Mouse (Mus musculus) kidney, adult 18-20 months (tissue): ENCODE measurements around the gene Adprm.
A peak's percentile ranks its signal among the peaks of the same experiment; 100 is the strongest.
"Not testable (repeated sequence)": the region's sequence is repeated elsewhere in the genome, so short reads cannot be mapped to it uniquely, and the experiment has no call there.

Source experiments
- DNase-seq: peaks from one replicate; pipeline ENCODE4 v3.0.0; 2021

The Adprm gene

DNA sequence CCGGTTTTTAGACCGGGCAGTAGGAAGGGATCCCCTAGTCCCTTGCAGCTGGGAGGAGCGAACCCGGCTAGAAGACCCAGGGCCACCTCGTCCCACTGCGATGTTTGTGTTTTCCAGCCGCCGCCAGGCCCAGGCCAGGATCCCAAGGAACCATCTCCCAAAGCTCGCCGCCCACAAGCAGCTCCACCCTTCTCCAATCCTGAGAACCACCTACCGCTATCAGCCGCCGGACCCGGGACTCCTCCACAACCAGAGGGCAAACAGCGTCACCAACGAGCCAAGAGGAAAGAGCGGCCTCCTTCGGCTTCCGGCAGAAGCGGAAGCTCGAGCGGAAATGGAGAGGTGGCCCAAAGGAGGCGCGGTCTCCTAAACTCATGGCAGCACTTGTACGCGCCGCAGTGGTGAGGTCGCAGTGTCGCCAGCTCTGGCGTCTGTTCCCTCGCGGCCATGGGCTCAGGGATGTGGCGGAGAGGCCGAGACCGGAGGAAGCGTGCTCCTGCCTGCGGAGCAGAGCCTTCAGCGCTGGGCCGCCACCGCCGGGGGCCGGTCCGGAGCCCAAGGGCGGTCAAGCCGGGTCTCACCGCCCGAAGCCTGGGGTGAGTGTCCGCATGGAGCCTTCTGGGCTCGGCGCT lies at the start of gene Adprm, which contains the start of gene Sco1:
Adprm (minus strand) TSS at position 274 of the 632 bp plus-strand sequence.
Sco1 (plus strand) TSS at position 350 of the 632 bp plus-strand sequence.
- DNase-seq, result peak; percentile 91

DNA sequence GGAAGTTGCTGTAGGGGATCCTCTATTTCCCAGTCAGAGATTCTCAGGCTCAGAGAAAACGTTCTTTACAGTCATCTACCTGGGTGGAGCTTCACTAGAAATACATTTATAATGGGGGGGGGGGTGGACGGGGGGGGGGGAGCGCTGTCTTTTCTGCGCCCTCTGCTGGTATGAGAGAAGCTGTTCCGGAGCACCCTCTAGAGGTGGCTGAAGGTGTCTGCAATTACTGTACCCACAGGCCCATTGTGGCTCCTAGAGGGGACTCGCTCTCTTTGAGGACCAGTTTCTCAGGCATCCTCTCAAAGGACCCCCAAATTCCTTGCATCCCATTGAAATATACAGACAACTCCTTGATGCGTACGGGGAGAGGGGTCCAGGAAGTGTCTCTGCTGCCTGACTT lies 49.3 kb upstream of the Adprm start:
- DNase-seq, result peak; percentile 48

DNA sequence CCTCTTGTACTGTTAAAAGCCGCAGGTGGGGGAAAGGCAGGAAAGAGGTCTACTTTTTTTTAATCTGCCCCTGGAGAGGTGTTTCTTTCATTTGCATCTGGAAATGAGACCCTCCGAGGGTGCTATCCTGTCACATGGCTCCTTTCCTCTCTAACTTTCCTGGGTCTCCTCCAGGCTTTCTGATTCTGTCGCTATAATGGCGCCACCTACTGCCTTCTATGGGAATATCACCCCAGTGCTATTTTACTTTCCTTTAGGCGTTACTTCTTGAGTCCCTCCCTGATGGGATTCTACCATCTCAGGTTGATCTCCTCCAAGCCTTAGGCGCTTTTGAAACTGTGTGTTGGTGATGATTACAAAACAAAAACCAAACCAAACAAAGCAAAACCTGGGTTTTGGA lies 47.8 kb upstream of the Adprm start:
- peak; percentile 35 for DNase-seq

DNA sequence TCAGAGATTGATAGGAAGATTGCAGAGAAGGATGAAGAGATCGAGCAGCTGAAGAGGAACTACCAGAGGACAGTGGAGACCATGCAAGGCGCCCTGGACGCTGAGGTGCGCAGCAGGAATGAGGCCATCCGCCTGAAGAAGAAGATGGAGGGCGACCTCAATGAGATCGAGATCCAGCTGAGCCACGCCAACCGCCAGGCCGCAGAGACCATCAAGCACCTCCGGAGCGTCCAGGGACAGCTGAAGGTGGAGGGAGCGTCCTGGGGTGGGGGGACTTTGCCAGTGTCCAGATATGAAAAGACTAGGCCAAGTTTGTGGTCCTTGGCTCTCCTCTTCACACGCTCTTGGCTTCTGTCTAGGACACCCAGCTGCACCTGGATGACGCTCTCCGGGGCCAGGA lies 46.8 kb upstream of the Adprm start:
- DNase-seq, result no peak

DNA sequence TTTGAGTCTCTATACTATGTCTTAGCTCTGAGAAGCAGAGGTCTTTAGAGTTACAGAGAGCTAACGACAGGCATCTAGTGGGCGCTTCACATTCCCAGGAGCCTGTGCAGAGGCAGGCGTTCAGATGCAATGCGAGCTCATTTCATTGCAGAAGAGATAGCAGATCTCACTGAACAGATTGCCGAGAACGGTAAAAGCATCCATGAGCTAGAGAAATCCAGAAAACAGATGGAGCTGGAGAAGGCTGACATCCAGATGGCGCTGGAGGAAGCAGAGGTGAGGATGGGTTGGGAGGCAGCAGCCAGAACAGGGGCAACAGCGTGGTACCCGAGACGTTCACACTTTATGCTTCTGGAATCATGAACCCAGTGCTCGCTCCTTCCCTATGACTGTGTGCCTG lies 46.0 kb upstream of the Adprm start:
- no peak for DNase-seq

DNA sequence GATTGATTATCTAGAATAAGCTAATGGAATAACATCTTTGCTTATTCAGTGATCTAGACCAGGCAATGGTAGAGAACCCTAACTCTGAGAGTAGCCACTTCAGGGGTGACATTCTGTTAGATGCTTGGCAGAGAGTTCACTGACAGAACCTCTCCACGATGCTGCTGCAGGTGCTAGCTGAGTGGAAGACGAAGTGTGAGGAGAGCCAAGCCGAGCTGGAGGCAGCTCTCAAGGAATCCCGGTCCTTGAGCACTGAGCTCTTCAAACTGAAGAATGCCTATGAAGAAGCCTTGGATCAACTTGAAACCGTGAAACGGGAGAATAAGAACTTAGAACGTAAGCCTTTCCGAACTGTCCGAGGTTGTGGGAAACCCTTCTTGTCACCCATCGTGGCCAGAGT lies 45.3 kb upstream of the Adprm start:
- no peak for DNase-seq

DNA sequence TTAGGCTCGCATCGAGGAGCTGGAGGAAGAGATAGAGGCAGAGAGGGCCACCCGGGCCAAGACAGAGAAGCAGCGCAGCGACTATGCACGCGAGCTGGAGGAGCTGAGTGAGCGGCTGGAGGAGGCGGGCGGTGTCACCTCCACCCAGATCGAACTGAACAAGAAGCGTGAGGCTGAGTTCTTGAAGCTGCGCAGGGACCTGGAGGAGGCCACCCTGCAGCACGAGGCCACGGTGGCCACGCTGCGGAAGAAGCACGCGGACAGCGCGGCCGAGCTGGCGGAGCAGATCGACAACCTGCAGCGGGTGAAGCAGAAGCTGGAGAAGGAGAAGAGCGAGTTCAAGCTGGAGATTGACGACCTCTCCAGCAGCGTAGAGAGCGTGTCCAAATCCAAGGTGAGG lies 42.1 kb upstream of the Adprm start:
- no peak for DNase-seq

DNA sequence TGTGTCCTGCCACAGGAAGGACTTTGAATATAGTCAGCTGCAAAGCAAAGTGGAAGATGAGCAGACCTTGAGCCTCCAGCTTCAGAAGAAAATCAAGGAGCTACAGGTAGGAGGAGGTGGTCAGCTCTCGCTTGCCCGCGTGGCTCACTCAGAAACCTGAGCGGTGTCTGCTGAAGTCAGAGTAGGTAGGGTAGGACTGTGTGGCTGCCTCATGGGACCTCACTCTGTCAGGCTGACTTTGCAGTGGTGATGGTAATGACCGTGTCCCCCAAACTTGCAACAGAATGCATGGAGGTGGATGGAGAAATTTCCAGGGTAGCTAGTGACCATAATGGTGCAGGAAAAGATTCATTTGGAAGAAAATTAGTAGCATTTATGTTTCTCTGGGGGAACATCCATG lies 41.3 kb upstream of the Adprm start:
- DNase-seq, result no peak

DNA sequence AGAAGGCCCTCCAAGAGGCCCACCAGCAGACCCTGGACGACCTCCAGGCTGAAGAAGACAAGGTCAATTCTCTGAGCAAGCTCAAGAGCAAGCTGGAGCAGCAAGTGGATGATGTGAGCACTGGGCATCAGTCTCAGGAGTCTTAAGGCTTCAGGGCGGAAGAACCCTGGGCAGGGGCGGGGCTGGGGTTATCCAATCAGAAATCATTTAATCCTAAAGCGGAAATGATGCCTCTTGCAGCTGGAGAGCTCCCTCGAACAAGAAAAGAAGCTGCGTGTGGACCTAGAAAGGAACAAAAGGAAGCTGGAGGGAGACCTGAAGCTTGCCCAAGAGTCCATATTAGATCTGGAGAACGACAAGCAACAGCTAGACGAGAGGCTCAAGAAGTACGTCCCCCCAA lies 40.8 kb upstream of the Adprm start:
- DNase-seq, result no peak

DNA sequence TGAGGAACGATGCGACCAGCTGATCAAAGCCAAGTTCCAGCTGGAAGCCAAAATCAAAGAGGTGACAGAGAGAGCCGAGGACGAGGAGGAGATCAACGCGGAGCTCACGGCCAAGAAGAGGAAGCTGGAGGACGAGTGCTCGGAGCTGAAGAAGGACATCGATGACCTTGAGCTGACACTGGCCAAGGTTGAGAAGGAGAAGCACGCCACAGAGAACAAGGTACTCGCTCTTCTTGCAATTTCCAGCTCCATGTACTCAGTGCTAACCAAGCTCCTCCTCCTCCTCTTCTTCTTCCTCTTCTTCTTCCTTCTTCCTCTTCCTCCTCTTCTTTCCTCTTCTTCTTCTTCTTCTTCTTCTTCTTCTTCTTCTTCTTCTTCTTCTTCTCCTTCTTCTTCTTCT lies 40.0 kb upstream of the Adprm start:
- DNase-seq, result not testable (repeated sequence)

DNA sequence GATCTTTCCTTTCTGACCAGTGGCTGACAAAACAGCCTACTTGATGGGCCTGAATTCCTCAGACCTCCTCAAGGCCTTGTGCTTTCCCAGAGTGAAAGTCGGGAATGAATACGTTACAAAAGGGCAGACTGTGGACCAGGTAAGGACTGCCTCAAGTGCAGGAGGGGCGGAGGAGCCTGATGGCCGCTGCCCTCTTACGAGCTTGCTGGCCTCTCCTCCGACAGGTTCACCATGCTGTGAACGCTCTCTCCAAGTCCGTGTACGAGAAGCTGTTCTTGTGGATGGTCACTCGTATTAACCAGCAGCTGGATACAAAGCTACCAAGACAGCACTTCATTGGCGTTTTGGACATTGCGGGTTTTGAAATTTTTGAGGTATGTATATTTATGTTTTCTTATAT lies 34.8 kb upstream of the Adprm start:
- DNase-seq, result no peak

DNA sequence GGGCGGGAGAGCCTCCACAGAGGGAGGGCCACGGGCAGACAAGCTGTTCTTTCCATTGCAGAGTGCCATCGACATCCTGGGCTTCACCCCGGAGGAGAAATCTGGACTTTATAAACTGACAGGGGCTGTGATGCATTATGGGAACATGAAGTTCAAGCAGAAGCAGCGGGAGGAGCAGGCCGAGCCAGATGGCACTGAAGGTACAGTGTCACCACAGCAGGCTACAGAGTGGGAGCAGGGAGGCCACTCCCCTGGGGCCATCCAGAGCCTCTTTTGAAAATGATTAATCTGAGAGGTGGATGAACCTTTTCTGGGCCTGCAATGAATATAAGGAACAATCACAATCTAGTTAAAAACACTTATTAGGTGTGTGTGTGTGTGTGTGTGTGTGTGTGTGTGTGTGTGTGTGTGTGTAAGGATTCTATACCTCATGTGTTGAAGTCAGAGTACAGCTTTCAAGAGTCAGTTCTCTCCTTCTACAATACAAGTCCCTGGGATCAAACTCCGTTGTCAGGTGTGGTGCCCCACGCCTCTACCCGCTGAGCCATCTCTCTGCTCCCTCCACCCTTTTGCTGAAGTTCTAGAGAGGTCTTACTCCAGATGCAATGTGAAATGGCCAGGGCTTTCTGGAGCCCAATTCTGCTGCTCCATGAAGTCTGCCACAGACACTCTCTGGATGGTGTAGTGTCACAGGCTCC lies 34.2 kb upstream of the Adprm start:
- DNase-seq, result no peak

DNA sequence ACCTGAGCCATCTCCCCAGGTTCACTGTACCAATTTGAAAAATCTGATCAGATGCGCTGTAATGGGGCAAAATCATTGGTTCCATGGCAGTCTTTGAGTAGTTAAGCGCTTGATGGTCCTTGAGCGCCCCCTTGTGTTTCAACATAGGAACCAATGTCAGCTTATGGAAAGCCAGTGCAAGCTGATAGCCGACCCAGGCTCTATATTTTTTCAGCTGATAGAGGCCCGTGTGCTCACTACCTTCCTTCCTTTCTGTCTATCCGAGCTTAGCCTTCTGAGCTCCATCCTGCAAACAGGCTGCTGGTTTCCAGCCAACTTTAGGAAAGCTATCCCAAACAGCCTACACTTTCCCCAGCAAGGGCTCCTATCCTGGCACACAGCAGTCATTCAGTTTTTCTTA lies 33.1 kb upstream of the Adprm start:
- DNase-seq, result peak; percentile 62

DNA sequence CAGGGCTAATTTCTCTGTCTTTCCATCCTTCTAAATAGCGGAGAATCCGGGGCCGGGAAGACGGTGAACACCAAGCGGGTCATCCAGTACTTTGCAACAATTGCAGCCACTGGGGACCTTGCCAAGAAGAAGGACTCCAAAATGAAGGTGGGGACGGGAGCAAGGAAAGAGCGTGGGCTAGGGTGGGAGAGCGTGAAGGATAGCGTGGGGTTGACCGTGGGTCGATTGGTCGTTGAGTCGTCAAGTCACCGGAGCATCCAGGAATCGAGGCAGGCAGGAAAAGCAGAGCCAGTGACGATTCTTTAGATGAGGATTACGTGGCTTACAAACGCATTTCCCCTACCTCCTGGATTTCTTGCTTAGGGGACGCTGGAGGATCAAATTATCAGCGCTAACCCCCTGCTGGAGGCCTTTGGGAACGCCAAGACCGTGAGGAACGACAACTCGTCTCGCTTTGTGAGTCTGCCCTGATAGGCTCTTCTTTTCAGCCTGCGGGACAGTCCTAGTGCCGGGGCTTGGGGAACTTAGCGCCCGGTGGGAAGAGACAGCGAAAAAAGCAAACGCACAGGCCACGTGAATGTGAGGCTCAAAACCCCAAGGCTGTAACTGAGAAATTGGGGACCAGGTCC lies 31.4 kb upstream of the Adprm start:
- no peak for DNase-seq

DNA sequence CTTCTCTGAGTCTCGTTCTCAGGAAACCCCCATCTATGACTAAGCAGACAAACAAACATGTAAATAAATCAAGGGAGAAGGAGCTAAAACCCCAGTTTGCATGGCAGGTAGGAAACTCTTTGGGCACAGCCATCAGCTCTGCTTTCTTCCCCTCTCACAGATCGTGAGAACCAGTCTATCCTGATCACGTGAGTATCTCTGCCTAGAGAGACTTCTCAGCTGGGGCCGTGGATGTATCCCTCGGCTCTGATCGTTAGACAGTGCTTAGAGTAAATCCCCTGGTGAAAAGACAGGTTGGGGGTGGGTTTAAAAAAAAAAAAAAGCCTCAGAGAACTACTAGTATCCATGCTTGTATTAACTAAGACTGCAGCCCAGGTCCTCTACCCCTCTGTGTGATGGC lies 30.8 kb upstream of the Adprm start:
- no peak for DNase-seq

DNA sequence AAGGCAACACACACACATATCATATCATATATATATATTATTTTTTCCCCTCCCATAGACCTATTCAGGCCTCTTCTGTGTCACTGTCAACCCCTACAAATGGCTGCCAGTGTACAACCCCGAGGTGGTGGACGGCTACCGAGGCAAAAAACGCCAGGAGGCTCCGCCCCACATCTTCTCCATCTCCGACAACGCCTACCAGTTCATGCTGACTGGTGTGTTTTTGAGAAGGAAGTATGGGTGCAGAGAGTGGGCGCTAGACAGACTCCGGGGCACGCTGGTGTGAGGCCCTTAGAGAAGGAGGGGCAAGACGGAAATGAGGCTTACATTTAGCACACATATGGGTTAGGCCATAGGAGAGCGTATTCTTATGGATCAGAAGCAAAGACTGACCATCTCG lies 30.4 kb upstream of the Adprm start:
- DNase-seq, result no peak

DNA sequence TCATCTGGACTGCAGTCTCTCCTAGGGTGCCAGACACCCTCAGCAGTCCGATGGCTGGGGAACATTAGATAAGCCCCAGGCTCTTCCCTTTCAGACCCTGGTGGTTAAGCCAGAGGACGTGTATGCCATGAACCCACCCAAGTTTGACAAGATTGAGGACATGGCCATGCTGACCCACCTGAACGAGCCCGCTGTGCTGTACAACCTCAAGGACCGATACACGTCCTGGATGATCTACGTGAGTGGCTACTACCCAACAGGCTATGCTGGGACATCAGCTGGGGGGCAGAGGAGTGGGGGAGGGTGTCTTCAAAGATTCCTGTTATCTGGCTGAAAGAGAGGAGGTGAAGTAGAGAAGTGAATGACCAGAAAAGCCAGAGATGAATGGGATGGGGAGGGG lies 29.8 kb upstream of the Adprm start:
- DNase-seq, result no peak

DNA sequence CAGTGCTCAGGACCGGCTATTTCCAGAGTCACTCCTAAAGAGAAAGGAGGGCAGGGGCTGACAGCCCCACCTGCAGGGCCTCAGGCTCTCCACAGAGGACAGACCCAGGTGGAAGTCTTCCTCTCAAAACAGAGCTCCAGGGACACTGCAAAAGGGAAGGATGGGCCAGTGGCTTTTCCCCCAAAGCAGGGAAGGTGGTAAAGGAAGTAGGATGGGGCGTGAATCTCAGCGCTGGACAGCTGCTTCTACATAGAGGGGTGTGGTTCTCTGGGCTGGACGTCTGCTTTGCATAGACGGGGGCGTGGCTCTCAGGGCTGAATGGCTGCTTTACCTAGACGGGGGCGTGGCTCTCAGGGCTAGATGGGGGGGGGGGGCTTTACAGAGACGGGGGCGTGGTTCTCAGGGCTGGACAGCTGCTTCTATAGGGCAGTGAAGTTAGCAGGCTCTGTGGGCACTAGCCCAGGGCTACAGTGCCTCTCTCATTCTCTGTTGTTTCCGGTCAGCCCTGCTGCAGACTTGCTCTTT lies 28.8 kb upstream of the Adprm start:
- peak; percentile 38 for DNase-seq

DNA sequence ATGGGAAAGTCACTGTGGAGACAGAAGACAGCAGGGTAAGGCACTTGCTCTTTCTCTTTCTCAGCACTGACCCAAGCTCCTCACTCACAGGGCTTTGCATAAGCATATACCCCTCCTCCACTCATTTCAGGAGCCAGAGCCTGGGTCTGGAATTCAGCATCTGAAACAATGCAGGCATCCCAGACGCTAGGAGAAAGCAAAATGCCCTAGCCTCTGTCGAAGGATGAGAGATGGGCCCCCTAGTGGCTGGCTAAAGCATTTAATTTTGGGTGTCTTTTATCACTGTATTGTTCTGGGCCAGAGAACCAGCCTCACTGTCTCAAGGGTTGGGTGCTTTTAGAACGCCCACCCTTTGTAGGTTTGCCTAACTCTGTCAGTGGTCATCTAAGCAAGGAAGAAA lies 27.8 kb upstream of the Adprm start:
- peak; percentile 31 for DNase-seq

DNA sequence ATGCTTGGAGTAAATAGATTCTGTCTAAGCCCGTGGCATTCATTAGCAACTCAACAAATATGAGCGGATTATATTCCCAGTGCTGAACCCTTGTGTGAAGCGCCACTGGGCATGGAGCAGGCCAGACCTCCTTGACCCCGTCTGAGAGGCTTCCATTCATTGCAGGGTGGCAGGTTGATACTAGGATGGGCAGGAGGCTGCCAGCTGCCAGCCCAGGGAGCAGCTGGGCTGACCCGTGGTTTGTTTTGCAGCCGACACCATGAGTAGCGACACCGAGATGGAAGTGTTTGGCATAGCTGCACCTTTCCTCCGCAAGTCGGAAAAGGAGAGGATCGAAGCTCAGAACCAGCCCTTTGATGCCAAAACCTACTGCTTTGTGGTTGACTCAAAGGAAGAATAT lies 27.3 kb upstream of the Adprm start:
- no peak for DNase-seq

DNA sequence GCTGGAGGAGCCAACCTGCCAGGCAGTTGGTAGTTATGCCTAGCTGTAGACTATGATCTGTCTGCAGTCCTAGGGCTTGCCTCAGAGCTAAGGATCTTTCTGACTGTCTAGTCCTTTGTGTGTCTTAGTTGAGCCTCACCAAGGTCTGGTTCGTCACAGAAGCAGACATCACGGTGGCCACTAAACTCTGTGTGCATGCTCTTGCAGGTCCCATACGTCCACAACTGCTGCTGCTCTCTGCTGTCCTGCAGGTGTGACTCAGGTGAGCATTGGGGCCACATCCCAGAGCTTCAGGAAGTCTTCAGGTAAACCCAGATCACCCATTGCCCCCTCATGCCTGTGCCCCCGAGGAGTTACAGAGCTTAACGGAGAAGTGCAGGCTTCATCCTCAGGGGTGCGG lies 26.5 kb upstream of the Adprm start:
- no peak for DNase-seq

DNA sequence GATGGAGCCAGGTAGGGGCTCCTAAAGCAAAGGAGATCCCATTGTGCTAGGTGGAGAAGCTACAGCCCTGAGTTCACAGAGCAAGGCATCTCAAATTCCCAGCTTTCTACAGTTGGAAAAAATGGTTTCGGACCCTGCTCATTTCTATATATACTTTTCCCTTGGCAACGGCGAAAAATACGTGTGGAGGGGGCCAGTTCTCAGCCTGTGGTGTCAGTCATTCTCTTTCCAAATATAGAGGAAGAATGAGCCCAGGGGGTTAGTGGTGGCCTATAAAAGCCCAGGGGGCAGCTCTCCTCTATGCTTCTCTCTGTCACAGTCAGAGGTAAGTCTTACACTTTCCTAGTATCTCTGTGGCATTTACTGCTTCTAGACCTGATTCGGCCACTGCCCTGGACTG lies 25.6 kb upstream of the Adprm start, which contains the start of gene Myh3:
Myh3 (plus strand) TSS at position 301 of the 400 bp plus-strand sequence.
- DNase-seq, result no peak

DNA sequence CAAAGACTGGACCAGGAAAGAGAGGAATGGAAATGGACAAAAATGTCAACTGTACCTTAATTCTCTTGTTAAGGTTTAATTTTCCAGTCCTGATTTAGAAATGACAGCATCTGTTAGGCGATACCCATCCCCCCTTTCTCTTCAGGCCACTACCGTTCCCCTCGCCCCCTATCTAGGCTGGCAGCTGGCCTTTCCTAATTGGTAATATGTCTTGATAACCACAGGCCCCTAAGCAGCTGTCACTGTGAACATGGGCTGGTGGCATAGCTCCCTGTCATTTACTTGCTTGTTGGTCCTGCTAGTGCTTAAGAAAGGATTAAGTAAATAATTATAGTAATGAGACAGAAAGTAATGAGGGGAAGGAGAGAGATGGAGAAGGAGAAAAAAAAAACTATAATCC lies 25.0 kb upstream of the Adprm start:
- DNase-seq, result no peak

DNA sequence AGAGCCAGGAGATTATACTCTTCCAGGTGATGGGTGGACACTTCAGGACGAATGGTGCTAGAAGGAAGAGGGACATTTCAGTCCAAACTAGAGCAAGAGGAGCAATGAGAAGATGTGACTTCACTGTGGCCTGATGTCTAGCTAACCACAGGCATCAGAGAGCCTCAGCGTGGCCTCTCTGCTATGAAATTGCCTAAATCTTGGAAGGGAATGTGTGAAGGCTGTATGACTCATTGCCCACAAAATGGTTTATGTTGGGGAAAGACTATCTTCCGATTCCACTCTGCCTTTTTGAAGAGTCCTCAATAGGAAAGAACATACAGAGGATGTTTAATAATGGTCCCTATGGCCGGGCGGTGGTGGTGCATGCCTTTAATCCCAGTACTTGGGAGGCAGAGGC lies 24.4 kb upstream of the Adprm start:
- DNase-seq, result no peak
